25 mouse cellular contexts compared by ENCODE assay signal in genomic region chr9:50457596-50457995, GRCm38 (mm10). TPM values are rescaled to one million over a fixed set of nuclear protein-coding genes. Genes with fewer than 3 reads are reported as not detected.
"Had no signal": no experiment of that assay in that cellular context is flagged by ENCODE, and none has a peak within 500 bp of the region (broad histone marks: within the 10 kb centered on the region; RNA-seq: fewer than 3 reads in every experiment).

No protein-coding gene starts in this region.

- H3K27me3 ChIP-seq: heart, embryonic 13.5 days; heart, embryonic 15.5 days; hindbrain, embryonic 13.5 days; intestine, embryonic 15.5 days; limb, embryonic 12.5 days; limb, embryonic 15.5 days; liver, embryonic 12.5 days had no signal

- H3K9me3 ChIP-seq: heart, embryonic 13.5 days; heart, embryonic 15.5 days; hindbrain, embryonic 13.5 days; intestine, embryonic 15.5 days; limb, embryonic 12.5 days; limb, embryonic 15.5 days; liver, embryonic 12.5 days had no signal

- H3K4me2 ChIP-seq: heart, embryonic 11.5 days; heart, embryonic 13.5 days; heart, embryonic 15.5 days; hindbrain, embryonic 13.5 days; intestine, embryonic 15.5 days; limb, embryonic 12.5 days; limb, embryonic 15.5 days; liver, embryonic 12.5 days had no signal

- H3K4me3 ChIP-seq: heart, adult 2 months; heart, embryonic 13.5 days; heart, embryonic 15.5 days; hindbrain, embryonic 13.5 days; intestine, embryonic 15.5 days; limb, embryonic 12.5 days; limb, embryonic 15.5 days; liver, embryonic 12.5 days had no signal

- H3K36me3 ChIP-seq: heart, embryonic 13.5 days; heart, embryonic 15.5 days; hindbrain, embryonic 13.5 days; intestine, embryonic 15.5 days; limb, embryonic 12.5 days; limb, embryonic 15.5 days; liver, embryonic 12.5 days had no signal

- H3K9ac ChIP-seq: heart, embryonic 13.5 days; heart, embryonic 15.5 days; hindbrain, embryonic 13.5 days; intestine, embryonic 15.5 days; limb, embryonic 12.5 days; limb, embryonic 15.5 days; liver, embryonic 12.5 days; liver, embryonic 14.5 days had no signal

- H3K4me1 ChIP-seq: limb, embryonic 12.5 days had no signal

- DNase-seq: gastrocnemius, postnatal 14 days; gastrocnemius, postnatal 36 days; heart, adult 11 months; heart, adult 2 months; heart, postnatal 14 days; heart, postnatal 36 days; kidney, adult 18-20 months; kidney, adult 8-10 months; kidney, postnatal 36 days; layer of hippocampus, adult 9-11 months; layer of hippocampus, postnatal 36 days; left cerebral cortex, postnatal 4 days had no signal

- H3K27ac ChIP-seq: heart, adult 2 months; heart, embryonic 13.5 days; heart, embryonic 15.5 days; hindbrain, embryonic 13.5 days; intestine, embryonic 15.5 days; kidney, postnatal 0 days; limb, embryonic 12.5 days; limb, embryonic 15.5 days; liver, embryonic 12.5 days; liver, embryonic 14.5 days had no signal

- ATAC-seq: hindbrain, embryonic 16.5 days; inflammation-experienced regulatory T-cells, adult 6 months; intestine, embryonic 15.5 days; intestine, postnatal 0 days; liver, embryonic 12.5 days had no signal

RNA-seq across cellular contexts. Expression of gene Plet1, which starts 36.7 kb away (rescaled TPM):
- polyA plus RNA-seq: inflammation-experienced regulatory T-cells, adult 6 months had no signal
